Mouse (Mus musculus) myocyte (in vitro differentiated cells): ENCODE measurements around the gene Pth1r.

Experiments
- MAX ChIP-seq: IDR thresholded peaks from one replicate; pipeline ENCODE4 v1.6.1; 2011; ENCODE audit warnings: low read depth, mild to moderate bottlenecking, control low read depth
- POLR2A ChIP-seq: IDR thresholded peaks from one replicate; pipeline ENCODE4 v1.6.1; 2011; ENCODE audit warnings: low read depth, mild to moderate bottlenecking, control low read depth, moderate library complexity; ENCODE audit not compliant: insufficient read length
- POLR2AphosphoS2 ChIP-seq: IDR thresholded peaks from one replicate; pipeline ENCODE4 v1.6.1; 2011; ENCODE audit warnings: low read depth, control low read depth; ENCODE audit not compliant: insufficient read length

GRCm38 (mm10) chr9:110729841-110730240 is 17.1 kb downstream of the Pth1r start:
- no peak for TF ChIP-seq POLR2AphosphoS2
- no peak for TF ChIP-seq POLR2A
- no peak for TF ChIP-seq MAX
